Mouse (Mus musculus): ENCODE measurements around the gene Uvrag.

Gene Uvrag

GRCm38 (mm10) chr7:99061056-99061680 is 79.8 kb downstream of the Uvrag start:
- peak; percentile 77 for DNase-seq (ENCODE audit: low read depth, low spot score)

- DNase-seq (ENCODE audit: low read depth, low spot score) = peak; percentile 87
Measured at GRCm38 (mm10) chr7:99060476-99060875, 80.5 kb downstream of the Uvrag start.

- DNase-seq (ENCODE audit: low read depth, low spot score) = no peak
Measured at GRCm38 (mm10) chr7:99059934-99060333, 81.0 kb downstream of the Uvrag start.

GRCm38 (mm10) chr7:99057053-99057630 is 83.8 kb downstream of the Uvrag start:
- DNase-seq (ENCODE audit: low read depth, low spot score) = no peak

- DNase-seq (ENCODE audit: low read depth, low spot score) = no peak
Measured at GRCm38 (mm10) chr7:99053626-99054025, 87.3 kb downstream of the Uvrag start.

GRCm38 (mm10) chr7:99052471-99053241 is 88.3 kb downstream of the Uvrag start:
- DNase-seq (ENCODE audit: low read depth, low spot score) = no peak

- peak; percentile 66 for DNase-seq (ENCODE audit: low read depth, low spot score)
Measured at GRCm38 (mm10) chr7:99050882-99051281, 90.1 kb downstream of the Uvrag start.

- no peak for DNase-seq (ENCODE audit: low read depth, low spot score)
Measured at GRCm38 (mm10) chr7:99049897-99050296, 91.0 kb downstream of the Uvrag start.

GRCm38 (mm10) chr7:99046545-99047206 is 94.3 kb downstream of the Uvrag start:
- peak; percentile 86 for DNase-seq (ENCODE audit: low read depth, low spot score)

GRCm38 (mm10) chr7:99045525-99045924 is 95.4 kb downstream of the Uvrag start:
- DNase-seq (ENCODE audit: low read depth, low spot score) = no peak

GRCm38 (mm10) chr7:99043923-99044322 is 97.0 kb downstream of the Uvrag start:
- DNase-seq (ENCODE audit: low read depth, low spot score) = no peak

GRCm38 (mm10) chr7:99043322-99043721 is 97.6 kb downstream of the Uvrag start:
- DNase-seq (ENCODE audit: low read depth, low spot score) = no peak

GRCm38 (mm10) chr7:99041818-99042217 is 99.1 kb downstream of the Uvrag start:
- no peak for DNase-seq (ENCODE audit: low read depth, low spot score)

GRCm38 (mm10) chr7:99039912-99040311 is 101.0 kb downstream of the Uvrag start:
- peak; percentile 61 for DNase-seq (ENCODE audit: low read depth, low spot score)

GRCm38 (mm10) chr7:99036284-99036683 is 104.7 kb downstream of the Uvrag start:
- DNase-seq (ENCODE audit: low read depth, low spot score) = no peak

- DNase-seq (ENCODE audit: low read depth, low spot score) = peak; percentile 29
Measured at GRCm38 (mm10) chr7:99034909-99035308, 106.0 kb downstream of the Uvrag start.

- DNase-seq (ENCODE audit: low read depth, low spot score) = no peak
Measured at GRCm38 (mm10) chr7:99033838-99034237, 107.1 kb downstream of the Uvrag start.

- no peak for DNase-seq (ENCODE audit: low read depth, low spot score)
Measured at GRCm38 (mm10) chr7:99033314-99033713, 107.6 kb downstream of the Uvrag start.

- no peak for DNase-seq (ENCODE audit: low read depth, low spot score)
Measured at GRCm38 (mm10) chr7:99032051-99032450, 108.9 kb downstream of the Uvrag start.

GRCm38 (mm10) chr7:99028108-99028507 is 112.8 kb downstream of the Uvrag start:
- no peak for DNase-seq (ENCODE audit: low read depth, low spot score)

- DNase-seq (ENCODE audit: low read depth, low spot score) = no peak
Measured at GRCm38 (mm10) chr7:99027185-99027584, 113.8 kb downstream of the Uvrag start.

GRCm38 (mm10) chr7:99025989-99026388 is 115.0 kb downstream of the Uvrag start:
- peak; percentile 51 for DNase-seq (ENCODE audit: low read depth, low spot score)
